Mouse (Mus musculus) frontal cortex, postnatal 10 days (tissue): ENCODE results near the gene Rps6ka2.
A peak's percentile ranks its signal among the peaks of the same experiment; 100 is the strongest.
"Not testable (repeated sequence)": the region's sequence is repeated elsewhere in the genome, so short reads cannot be mapped to it uniquely, and the experiment has no call there.

Experiments
- DNase-seq, 2 experiments: peaks; one replicate each; pipeline ENCODE4 v3.0.0; 2022; ENCODE audit warnings: low spot score in 2 of 2, mixed read lengths in 1 of 2

Rps6ka2 gene

GRCm38 (mm10) chr17:7169627-7170303 lies at the start of gene Rps6ka2:
Gene Rps6ka2, plus strand, starts transcription at chr17:7170115.
- peak; percentile 93 to 96 for DNase-seq

- DNase-seq = not testable (repeated sequence)
Measured at GRCm38 (mm10) chr17:7120835-7121234, 49.1 kb upstream of the Rps6ka2 start.

GRCm38 (mm10) chr17:7122554-7122953 lies 47.4 kb upstream of the Rps6ka2 start:
- DNase-seq = not testable (repeated sequence)

GRCm38 (mm10) chr17:7126475-7126874 lies 43.4 kb upstream of the Rps6ka2 start:
- not testable (repeated sequence) for DNase-seq

GRCm38 (mm10) chr17:7134002-7134401 lies 35.9 kb upstream of the Rps6ka2 start:
- not testable (repeated sequence) for DNase-seq

- not testable (repeated sequence) for DNase-seq
Measured at GRCm38 (mm10) chr17:7135277-7135676, 34.6 kb upstream of the Rps6ka2 start.

- no peak for DNase-seq
Measured at GRCm38 (mm10) chr17:7138186-7138925, 31.6 kb upstream of the Rps6ka2 start.

- DNase-seq = no peak
Measured at GRCm38 (mm10) chr17:7140399-7141174, 29.3 kb upstream of the Rps6ka2 start.

GRCm38 (mm10) chr17:7142367-7142766 lies 27.5 kb upstream of the Rps6ka2 start:
- DNase-seq = no peak

- no peak for DNase-seq
Measured at GRCm38 (mm10) chr17:7143885-7144518, 25.9 kb upstream of the Rps6ka2 start.

GRCm38 (mm10) chr17:7145373-7146058 lies 24.4 kb upstream of the Rps6ka2 start:
- DNase-seq = no peak

- no peak for DNase-seq
Measured at GRCm38 (mm10) chr17:7146479-7146878, 23.4 kb upstream of the Rps6ka2 start.

GRCm38 (mm10) chr17:7147920-7148321 lies 22.0 kb upstream of the Rps6ka2 start:
- DNase-seq = no peak

- no peak for DNase-seq
Measured at GRCm38 (mm10) chr17:7149328-7150195, 20.4 kb upstream of the Rps6ka2 start.

GRCm38 (mm10) chr17:7151446-7152100 lies 18.3 kb upstream of the Rps6ka2 start:
- DNase-seq = no peak

GRCm38 (mm10) chr17:7152662-7153061 lies 17.3 kb upstream of the Rps6ka2 start:
- DNase-seq = no peak

GRCm38 (mm10) chr17:7163955-7164354 lies 6.0 kb upstream of the Rps6ka2 start:
- DNase-seq = no peak

- DNase-seq = no peak
Measured at GRCm38 (mm10) chr17:7165524-7165923, 4.4 kb upstream of the Rps6ka2 start.

- peak; percentile 38 to 61 for DNase-seq
Measured at GRCm38 (mm10) chr17:7168961-7169626, 821 bp upstream of the Rps6ka2 start.
